Mouse (Mus musculus): ENCODE results near the gene Lrmda.

Gene Lrmda

GRCm38 (mm10) chr14:21992321-21992885 lies 27.1 kb upstream of the Lrmda start:
- no peak for DNase-seq (ENCODE audit: low read depth)

GRCm38 (mm10) chr14:21993251-21994060 lies 26.1 kb upstream of the Lrmda start:
- no peak for DNase-seq (ENCODE audit: low read depth)

DNA sequence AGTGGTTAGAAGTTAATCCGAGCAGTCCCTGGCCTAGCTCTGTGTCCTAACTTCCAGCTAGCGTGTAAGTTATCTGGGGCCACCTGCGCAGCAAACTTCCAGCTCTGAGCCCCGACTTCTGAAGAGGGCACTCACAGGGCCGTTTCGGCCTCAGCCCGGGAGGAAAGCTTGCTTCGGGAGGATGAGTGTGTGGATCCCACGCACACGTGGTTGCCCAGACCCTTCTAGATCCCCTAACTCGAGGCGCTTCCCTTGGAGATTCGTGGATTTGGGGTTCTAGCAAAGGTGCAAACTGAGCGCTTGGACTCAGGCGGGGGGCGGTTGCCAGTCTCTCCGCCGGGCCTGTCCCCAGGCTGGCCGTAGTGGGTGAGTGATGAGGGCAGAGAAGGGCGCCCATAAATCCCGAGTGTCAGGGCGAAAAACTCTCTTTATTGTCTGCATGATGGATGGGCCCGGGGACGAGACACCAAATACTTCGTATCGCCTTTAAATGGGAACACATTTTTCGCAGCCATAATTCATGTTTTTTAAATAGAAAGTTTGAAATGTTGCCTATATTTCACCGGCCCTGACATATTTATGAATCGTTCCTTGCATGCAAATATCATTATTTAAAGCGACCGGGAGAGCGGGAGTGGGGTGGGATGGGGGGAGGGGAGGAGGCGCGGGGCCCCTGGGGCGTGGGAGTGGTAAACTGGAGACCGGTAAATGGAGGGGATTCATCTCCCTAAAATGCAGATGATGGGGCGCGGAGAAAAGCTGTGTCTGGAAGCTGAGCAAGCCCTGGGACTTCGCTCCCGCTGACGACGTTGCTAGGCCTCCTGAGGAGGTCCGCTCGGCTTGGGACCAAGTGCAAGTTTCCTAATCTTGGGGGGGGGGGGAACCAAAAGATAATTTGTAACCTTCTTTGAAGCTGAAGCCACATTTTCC lies 25.2 kb upstream of the Lrmda start:
- DNase-seq (ENCODE audit: low read depth): no peak

DNA sequence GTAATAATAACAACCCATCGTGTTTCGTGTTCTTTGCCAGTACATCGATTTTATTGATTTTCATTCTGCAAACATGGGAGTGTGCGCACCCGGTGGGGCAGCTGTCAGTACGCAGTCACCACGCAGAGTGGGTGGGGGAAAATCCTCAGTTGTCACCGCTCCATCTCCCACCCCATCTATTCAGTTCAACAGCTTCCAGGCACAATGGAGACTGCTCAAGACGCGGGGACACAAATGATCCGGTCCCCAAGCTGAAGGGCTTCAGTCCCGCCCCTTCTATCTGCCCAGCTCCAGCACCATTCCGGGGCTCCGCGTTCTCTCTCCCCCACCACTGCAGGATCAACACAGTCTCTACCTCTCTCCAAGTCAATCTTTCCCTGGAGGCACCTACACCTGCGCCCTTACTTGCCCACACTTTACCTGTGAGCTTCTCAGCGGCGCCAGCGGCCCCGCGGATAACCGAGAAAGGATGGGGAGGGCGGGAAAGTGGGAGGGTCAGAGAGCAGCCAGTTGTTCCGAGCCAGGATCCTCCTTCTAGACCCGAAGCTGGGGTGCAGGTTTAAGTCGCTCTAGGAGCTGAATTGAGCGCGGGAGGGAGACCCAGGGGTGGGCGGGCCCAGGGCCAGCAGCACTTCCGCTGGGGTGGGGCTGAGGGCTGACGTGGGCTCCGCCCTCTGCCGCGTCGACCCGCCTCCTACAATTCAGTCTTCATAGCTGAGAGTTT lies 24.3 kb upstream of the Lrmda start:
- peak; percentile 58 for DNase-seq (ENCODE audit: low read depth)

- no peak for DNase-seq (ENCODE audit: low read depth)
Observed at GRCm38 (mm10) chr14:21999588-21999987, 19.9 kb upstream of the Lrmda start.

- DNase-seq (ENCODE audit: low read depth): no peak
Observed at GRCm38 (mm10) chr14:22003231-22003630, 16.3 kb upstream of the Lrmda start.

- no peak for DNase-seq (ENCODE audit: low read depth)
Observed at GRCm38 (mm10) chr14:22003631-22004030, 15.9 kb upstream of the Lrmda start.

DNA sequence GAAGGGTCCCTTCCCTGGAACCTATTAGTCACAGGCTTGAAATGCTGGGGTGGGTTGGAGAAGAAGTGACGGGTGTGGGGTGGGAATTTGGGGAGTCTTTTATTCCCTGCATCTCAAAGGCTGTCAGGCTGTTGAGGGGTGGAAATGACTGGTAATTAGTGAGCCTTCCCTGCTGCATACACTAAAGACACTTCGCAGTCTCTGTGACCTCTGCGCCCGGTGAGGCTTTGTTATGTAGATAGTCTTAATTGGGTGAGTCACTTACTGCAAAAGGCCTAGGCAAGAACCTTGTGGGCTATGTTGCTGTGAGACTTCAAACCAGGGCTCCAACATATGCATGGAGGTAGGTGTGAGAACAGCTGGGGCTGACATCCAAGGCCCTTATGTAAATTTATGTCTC lies 14.6 kb upstream of the Lrmda start:
- DNase-seq (ENCODE audit: low read depth): no peak

DNA sequence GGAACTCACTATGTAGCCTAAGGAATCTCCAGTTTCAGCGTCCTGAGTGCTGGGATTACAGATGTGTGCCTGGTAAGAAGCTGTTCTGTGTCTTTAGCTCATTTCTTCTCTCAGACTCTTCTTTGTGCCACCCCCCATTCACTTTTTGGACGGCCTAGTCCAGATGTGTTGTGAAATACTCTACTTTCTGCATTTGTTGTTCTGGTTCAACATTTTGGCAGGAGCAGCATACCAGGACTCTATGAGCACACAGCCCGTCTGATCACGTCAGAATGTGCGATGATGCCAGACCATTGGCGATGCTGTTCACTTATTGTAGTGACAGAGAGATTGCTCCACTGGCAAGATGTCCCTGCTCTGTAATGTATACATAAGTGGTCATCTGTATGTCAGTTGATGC lies 12.5 kb upstream of the Lrmda start:
- DNase-seq (ENCODE audit: low read depth): no peak

GRCm38 (mm10) chr14:22014315-22014714 lies 5.2 kb upstream of the Lrmda start:
- no peak for DNase-seq (ENCODE audit: low read depth)

GRCm38 (mm10) chr14:22014781-22015180 lies 4.7 kb upstream of the Lrmda start:
- no peak for DNase-seq (ENCODE audit: low read depth)

GRCm38 (mm10) chr14:22017011-22017410 lies 2.5 kb upstream of the Lrmda start:
- DNase-seq (ENCODE audit: low read depth): no peak

GRCm38 (mm10) chr14:22019949-22020845 lies 685 bp downstream of the Lrmda start:
- no peak for DNase-seq (ENCODE audit: low read depth)

DNA sequence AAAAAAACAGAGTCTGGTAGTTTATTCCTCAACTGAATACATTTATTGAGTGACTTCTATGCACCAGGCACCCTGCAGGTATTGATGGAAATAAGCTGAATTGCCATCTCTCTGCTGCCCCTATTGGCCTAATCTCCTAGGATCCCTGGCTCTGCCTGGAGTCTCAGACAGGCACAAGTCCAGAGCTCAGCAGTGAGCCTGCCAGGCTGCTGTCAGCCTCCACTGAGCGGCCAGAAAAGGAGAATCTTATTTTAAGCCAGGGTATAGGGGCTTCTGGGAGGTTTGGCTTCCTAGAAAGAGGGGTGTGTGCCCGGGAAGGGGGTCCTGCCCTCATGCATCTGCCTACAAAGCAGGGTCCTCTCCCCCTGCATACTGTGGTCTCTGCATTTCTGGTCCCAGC lies 1.4 kb downstream of the Lrmda start:
- no peak for DNase-seq (ENCODE audit: low read depth)

DNA sequence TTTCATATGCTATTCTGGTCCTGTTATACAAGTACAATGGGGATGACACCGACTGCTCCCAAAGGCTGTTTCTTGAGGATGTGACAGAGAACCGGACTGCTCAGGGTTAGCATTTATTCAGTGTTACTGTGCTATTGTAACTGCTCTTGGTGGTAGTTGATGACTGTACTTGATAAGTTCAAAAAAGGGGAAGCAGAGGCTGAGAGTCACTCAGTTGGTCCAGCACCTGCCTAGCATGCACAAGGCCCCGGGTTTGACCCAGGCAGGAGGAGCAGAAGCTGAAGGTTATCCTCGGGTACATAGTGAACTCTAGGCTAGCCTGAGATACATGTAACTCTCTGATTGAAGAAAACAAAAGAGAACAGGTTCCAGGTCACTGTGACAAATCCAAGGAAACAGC lies 4.0 kb downstream of the Lrmda start:
- DNase-seq (ENCODE audit: low read depth): no peak

- no peak for DNase-seq (ENCODE audit: low read depth)
Observed at GRCm38 (mm10) chr14:22035900-22036299, 16.4 kb downstream of the Lrmda start.

- no peak for DNase-seq (ENCODE audit: low read depth)
Observed at GRCm38 (mm10) chr14:22036338-22036737, 16.8 kb downstream of the Lrmda start.

- no peak for DNase-seq (ENCODE audit: low read depth)
Observed at GRCm38 (mm10) chr14:22036802-22037497, 17.4 kb downstream of the Lrmda start.

DNA sequence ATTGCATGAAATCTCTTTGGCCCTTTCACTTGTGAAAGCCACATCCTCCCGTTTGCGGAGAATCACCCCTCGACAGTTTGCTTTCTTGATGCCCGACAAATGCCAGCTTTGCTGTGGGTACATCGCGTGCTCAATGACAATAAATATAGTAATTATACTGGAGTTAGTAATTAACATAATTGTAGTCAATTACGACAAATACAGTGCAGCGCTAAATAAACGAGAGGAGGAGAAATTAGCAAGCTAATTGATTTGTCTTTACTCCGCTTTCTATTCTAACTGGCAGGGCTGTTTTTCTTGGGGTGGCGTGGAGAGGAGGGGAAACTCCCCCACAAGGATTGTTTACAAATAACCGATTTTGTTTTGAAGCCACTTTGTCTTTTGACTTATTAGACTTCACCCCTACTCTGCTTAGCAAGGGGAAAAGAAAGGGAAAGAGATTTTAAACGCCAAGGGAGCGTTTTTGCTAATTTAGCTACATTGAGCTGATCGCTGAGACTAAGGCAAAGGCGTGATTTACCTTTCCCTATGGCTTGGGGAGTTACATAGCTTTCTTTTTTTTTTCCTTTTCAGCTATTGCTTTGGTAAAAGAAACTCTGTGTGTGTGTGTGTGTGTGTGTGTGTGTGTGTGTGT lies 18.1 kb downstream of the Lrmda start:
- no peak for DNase-seq (ENCODE audit: low read depth)

DNA sequence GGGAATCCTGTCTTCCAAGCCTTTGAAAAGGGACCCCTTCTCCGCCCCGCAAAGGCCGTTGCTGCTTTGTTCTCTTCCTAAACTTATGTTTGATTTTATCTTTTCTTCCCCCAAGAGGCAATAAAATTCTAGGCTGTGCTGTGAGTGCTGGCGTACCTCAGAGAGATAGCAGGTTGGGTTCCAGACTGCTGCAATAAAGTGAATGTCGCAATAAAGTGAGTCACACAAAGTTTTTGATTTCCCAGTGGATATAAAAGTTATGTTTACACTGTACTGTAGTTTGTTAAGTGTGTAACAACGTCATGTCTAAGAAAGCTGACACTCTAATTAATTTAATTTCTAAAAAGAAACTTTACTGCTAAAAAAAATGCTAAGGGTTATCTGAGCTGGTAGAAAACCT lies 22.6 kb downstream of the Lrmda start:
- DNase-seq (ENCODE audit: low read depth): no peak
